ENCODE assay signal across 11 mouse cellular contexts in the genomic region with DNA sequence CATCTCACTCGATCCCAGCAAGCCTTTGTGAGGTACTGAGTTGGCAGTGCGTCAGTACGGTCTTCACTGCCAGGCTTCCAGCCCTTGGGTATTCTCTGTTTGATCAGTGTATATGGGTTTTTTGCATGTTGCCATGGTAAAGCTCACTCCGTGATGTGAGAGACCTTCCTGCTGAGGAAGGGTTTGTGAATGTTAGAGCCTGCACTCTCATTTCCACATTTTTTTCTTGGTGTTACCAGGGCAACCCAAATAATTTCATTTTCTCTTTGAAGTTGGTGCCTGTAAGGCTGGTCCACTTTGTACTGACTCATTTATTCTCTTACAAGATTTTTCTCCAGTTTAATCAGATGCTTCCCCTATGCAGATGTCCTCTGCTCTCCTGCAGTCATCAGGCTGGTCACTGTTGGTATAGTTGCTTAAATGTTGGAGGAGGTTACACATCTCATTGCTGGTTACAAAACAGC. TPM values are rescaled to one million over a fixed set of nuclear protein-coding genes. Genes with fewer than 3 reads are reported as not detected.
DNase-seq lines count a peak whose midpoint lies in the region; ATAC-seq and TF ChIP-seq lines count a peak whose summit lies in the region.
"Had no signal": no experiment of that assay in that cellular context is flagged by ENCODE, and none has a peak within 500 bp of the region (broad histone marks: within the 10 kb centered on the region; RNA-seq: fewer than 3 reads in every experiment).

No protein-coding gene starts in this region.

- intact Hi-C loops in heart, postnatal 36 days (cut with DNase I): loop anchor here (5.0 kb wide), 1 partner anchor 36 kb away; no protein-coding TSS in a partner anchor

- no peaks in the 10 kb centered on the region for H3K4me1 ChIP-seq in liver, postnatal 0 days (ENCODE audit: insufficient read depth)
- H3K4me1 ChIP-seq in liver, embryonic 12.5 days: peaks cover 7% of the 10 kb centered on the region; the same call in 1 of the 2 replicates
- H3K4me1 ChIP-seq: stomach, embryonic 15.5 days had no signal

- H3K4me2 ChIP-seq in liver, postnatal 0 days (ENCODE audit: low read depth, low read length): peak overlapping the region; percentile 11; the same call in 1 of the 2 replicates
- H3K4me2 ChIP-seq in liver, embryonic 12.5 days: no peak overlapping the region
- H3K4me2 ChIP-seq: stomach, embryonic 15.5 days had no signal

- TF ChIP-seq CTCF in liver, postnatal 0 days (IDR thresholded peaks at IDR 0.05; ENCODE audit: low read depth): no peak
- TF ChIP-seq CTCF in brain, embryonic 14.5 days (IDR thresholded peaks at IDR 0.05; ENCODE audit: borderline replicate concordance, extremely low read depth, insufficient read depth, insufficient read length): no peak

- H3K27me3 ChIP-seq in liver, postnatal 0 days (ENCODE audit: insufficient read depth, low read length): no peaks in the 10 kb centered on the region
- H3K27me3 ChIP-seq in liver, embryonic 12.5 days (replicated peaks): no peaks in the 10 kb centered on the region
- H3K27me3 ChIP-seq: megakaryocyte, embryonic 14.5 days; stomach, embryonic 15.5 days had no signal

- H3K9ac ChIP-seq in liver, postnatal 0 days (replicated peaks): no peak overlapping the region
- H3K9ac ChIP-seq in liver, embryonic 12.5 days: no peak overlapping the region
- H3K9ac ChIP-seq: stomach, embryonic 15.5 days had no signal

- TF ChIP-seq EP300 in liver, postnatal 0 days (IDR thresholded peaks at IDR 0.05; ENCODE audit: low read depth): no peak

- WGBS in liver, postnatal 0 days (ENCODE audit: insufficient replicate concordance): 78% methylated on average over 4 of the region's 4 CpGs
- 87% methylated on average over 4 of the region's 4 CpGs for WGBS in liver, embryonic 12.5 days (ENCODE audit: insufficient replicate concordance)

- H3K36me3 ChIP-seq in liver, postnatal 0 days (replicated peaks; ENCODE audit: insufficient read depth, low read length): 0 out of 2 replicates have a peak, but pooled peaks cover 2% of the 10 kb centered on the region
- peaks cover 53% of the 10 kb centered on the region for H3K36me3 ChIP-seq in liver, embryonic 12.5 days
- H3K36me3 ChIP-seq: stomach, embryonic 15.5 days had no signal

- peak; percentile 17; the same call in 1 of the 2 replicates for ATAC-seq in liver, postnatal 0 days
- ATAC-seq in liver, embryonic 12.5 days: no peak

- H3K27ac ChIP-seq in liver, postnatal 0 days (ENCODE audit: low read depth): no peak overlapping the region
- H3K27ac ChIP-seq in liver, embryonic 12.5 days: no peak overlapping the region
- H3K27ac ChIP-seq: stomach, embryonic 15.5 days had no signal

- H3K4me3 ChIP-seq in liver, postnatal 0 days (ENCODE audit: low read depth, low read length): no peak overlapping the region
- no peak overlapping the region for H3K4me3 ChIP-seq in liver, embryonic 12.5 days
- H3K4me3 ChIP-seq: megakaryocyte, embryonic 14.5 days; stomach, embryonic 15.5 days had no signal

- no peak for DNase-seq in liver, postnatal 0 days
- DNase-seq in brain, embryonic 14.5 days (ENCODE audit: low read depth): peak; percentile 85
- DNase-seq in layer of hippocampus, postnatal 10 days (ENCODE audit: low spot score in 2 of 2): peak; percentile 16 to 25
- DNase-seq in right cerebral cortex, postnatal 25 days: peak; percentile 24
- DNase-seq in heart, postnatal 36 days: no peak
- DNase-seq in gastrocnemius, postnatal 4 days (ENCODE audit: low spot score in 2 of 2): no peak
- DNase-seq in heart, adult 11 months: no peak
- DNase-seq: gastrocnemius, postnatal 14 days had no signal

- H3K9me3 ChIP-seq in liver, postnatal 0 days (ENCODE audit: low read length): no peaks in the 10 kb centered on the region
- no peaks in the 10 kb centered on the region for H3K9me3 ChIP-seq in liver, embryonic 12.5 days (replicated peaks)
- H3K9me3 ChIP-seq: stomach, embryonic 15.5 days had no signal

- TF ChIP-seq POLR2A in brain, embryonic 14.5 days (IDR thresholded peaks at IDR 0.05; ENCODE audit: borderline replicate concordance, extremely low read depth, insufficient read depth, insufficient read length, poor library complexity, severe bottlenecking): no peak

RNA-seq across cellular contexts. Expression of gene Lrrc8c, which starts 38.6 kb away (rescaled TPM):
- polyA plus RNA-seq in liver, postnatal 0 days (2015; fragmentation: Nextera tagmentation; extraction: Ambion mirVana): 8.3 and 9.8 TPM in 2 replicates
- polyA plus RNA-seq in liver, embryonic 12.5 days (2016; fragmentation: Nextera tagmentation; extraction: Ambion mirVana): 23.0 and 23.9 TPM in 2 replicates
- 8.9 and 14.8 TPM in 2 replicates for polyA plus RNA-seq in brain, embryonic 14.5 days (2012; rRNA removed)
- 10 to 100 TPM; 24.6 to 26.1 TPM for total RNA-seq in layer of hippocampus, postnatal 10 days (2021)
- total RNA-seq in heart, postnatal 36 days (2021): 10 to 100 TPM; 25.3 to 29.8 TPM
- total RNA-seq in gastrocnemius, postnatal 4 days (2021): 10 to 100 TPM; 20.8 to 21.4 TPM

Comparison
In these comparisons a context has a peak if more than half of its experiments do, and no peak if none do; other contexts are left out.
1. DNase-seq: peak in brain, embryonic 14.5 days (single experiment), layer of hippocampus, postnatal 10 days (2 of 2) and right cerebral cortex, postnatal 25 days (single experiment); none in liver, postnatal 0 days (single experiment), heart, postnatal 36 days (0 of 2), gastrocnemius, postnatal 4 days (0 of 2) and heart, adult 11 months (single experiment).